Mouse (Mus musculus) kidney, postnatal 14 days (tissue): ENCODE measurements at regions not wholly inside any gene's neighbourhood (a gene's known extent, or its start where the extent isn't known, plus 50 kb on each side); places are given as distances from the start of the nearest gene placed in this dataset.

Experiments
- DNase-seq: peaks from one replicate; pipeline ENCODE4 v3.0.0; 2022; ENCODE audit warnings: mixed read lengths

GRCm38 (mm10) chr9:82484341-82484740, 345.0 kb upstream of the Irak1bp1 start:
- no peak for DNase-seq

DNA sequence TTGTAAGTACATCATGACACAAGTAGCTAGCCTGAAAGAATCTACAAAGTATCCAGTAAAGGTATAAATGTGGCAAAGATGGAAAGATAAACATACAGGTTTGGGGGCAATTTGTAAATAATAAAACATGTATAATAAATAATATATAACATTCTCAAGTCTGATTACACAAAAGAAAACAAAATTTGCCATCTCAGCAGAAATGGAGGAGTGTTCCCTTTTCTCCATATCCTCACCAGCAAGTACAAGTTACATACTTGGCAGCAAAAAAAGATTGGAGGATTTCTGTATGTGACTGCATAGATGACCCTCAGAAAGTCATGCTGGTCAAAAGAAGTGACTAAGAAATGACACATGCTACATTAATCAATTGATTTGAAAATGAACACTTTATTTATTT, 335.9 kb upstream of the Irak1bp1 start:
- DNase-seq = no peak

DNA sequence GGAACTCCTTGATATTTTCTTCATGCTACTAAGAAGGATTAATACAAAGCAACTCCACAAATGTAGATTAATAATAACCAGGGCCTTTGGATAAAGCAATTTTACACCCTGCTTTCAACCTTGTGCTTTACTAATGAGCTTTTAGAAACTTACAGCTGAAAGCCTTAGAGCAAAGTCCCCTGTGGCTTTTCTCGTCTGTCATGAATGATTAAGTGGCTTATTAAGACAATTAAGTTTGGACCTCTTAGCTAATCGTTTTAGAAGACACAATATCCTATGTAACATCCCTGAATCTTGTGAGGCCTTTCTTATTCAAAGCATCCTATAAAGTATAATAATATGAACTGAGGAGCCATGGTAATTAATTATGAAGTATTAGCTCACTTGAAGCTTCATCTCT, 319.3 kb upstream of the Irak1bp1 start:
- DNase-seq = no peak

DNA sequence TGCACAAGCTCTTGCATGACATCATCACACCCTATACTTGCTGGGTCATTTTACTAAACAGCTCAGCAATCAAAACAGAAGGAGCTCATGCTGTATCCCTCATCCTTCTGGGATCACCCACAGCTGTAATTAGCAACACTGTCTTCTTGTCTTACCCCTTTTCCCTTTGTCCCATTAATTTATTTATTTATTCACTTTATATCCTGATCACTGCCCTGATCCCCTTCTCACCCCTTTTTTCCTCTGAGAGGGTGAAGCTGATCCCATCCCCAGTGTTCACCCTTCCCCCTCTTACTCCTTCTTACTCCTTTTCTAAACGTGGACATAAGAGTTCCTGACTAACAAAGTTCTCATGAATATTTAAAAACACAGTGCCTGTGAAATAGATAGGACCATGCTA, 310.3 kb upstream of the Irak1bp1 start:
- no peak for DNase-seq

- DNase-seq = no peak
These were observed 301.4 kb upstream of the Irak1bp1 start for GRCm38 (mm10) chr9:82527867-82528385.

DNA sequence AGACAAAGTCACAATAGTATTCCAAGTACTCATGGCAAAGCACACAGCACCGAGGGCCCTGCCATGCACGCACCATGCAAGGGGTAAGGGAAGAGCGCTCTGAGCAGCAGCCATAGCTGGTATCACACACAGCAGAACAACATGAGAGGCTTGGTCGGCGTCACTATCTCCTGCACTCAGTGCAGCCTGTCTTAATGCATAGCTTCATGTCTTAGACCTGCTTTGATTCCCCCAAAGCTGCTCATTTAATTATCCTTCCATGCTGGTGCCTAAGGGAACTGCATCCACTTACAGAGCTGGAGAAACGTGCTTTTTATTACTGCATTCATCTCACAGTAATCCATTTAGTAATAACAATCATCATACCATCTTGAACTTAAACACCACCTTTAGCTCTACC, 276.6 kb upstream of the Irak1bp1 start:
- DNase-seq = no peak

- DNase-seq = no peak
These were observed 276.1 kb upstream of the Irak1bp1 start for GRCm38 (mm10) chr9:82553213-82553612.

- no peak for DNase-seq
These were observed 266.5 kb upstream of the Irak1bp1 start for GRCm38 (mm10) chr9:82562551-82563465.

DNA sequence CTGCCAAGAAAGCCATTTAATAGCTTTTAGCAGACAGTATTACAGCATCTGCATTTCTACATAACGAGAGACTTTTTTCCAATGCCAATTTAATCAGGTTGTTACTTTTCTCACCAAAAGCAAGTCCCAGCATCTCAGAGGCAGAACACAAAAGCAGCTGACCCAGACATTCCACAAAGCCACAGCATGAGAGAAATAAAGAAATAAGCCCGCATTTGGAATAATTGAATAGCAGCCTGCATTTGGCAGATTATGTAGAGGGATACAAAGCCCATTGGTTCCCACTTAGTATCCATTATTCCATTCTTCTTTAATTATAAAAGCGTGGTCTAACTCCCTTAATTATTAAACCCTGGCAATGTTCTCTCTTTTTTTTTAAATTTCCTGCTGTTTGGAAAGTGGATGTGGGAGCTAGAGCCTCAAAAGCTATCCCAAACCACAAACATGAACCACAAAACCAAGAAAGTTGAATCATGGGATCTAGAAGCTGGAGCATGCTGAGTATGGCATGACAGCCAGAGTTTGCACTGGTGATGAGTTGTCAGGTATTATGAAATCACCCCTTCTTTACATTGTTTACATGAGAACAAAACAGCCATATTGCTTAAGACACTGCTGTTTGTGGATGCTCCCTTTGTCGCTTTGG, 247.8 kb upstream of the Irak1bp1 start:
- no peak for DNase-seq

GRCm38 (mm10) chr9:82609111-82609510, 220.2 kb upstream of the Irak1bp1 start:
- DNase-seq = no peak

- DNase-seq = no peak
These were observed 219.4 kb upstream of the Irak1bp1 start for GRCm38 (mm10) chr9:82609946-82610345.

DNA sequence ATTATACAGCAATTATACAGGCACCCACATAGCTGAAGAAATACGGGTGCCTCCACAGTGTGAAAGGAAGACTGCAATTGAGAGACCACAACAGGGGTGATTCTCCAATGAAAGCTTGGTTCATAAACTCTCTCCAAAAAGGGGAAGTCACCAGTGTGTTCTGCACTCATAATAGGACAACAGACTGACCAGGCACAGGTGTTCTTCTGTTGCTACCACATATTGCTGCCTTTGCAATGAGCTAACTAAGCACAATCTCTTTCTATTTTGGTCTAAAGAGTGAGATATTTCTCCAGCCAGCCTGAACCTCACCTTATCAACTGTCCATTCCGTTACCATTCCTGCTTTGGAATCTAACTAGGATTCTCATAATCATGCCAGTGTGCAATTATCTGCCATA, 216.8 kb upstream of the Irak1bp1 start:
- DNase-seq = no peak

DNA sequence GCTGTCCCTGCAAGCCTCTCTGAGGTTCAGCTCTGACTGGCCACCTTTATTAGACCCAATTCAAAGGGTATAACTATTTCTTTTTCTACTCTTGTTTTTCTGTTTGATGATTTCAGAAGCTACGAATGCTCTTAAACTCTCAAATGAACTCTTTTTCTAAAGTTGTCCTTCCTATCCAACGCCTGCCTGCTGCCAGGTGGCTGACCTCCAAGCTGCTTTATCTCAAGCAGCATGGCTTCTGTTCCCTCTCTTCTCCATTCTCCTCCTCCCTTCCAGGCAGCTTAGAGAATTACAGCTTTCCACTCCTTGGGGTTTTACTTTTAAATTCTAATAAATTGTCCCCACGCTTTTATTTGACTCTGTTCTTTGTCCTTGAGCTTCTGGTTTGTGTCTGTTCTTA, 196.9 kb upstream of the Irak1bp1 start:
- DNase-seq = no peak

- DNase-seq = no peak
These were observed 189.1 kb upstream of the Irak1bp1 start for GRCm38 (mm10) chr9:82640277-82640676.

- no peak for DNase-seq
These were observed 185.4 kb upstream of the Irak1bp1 start for GRCm38 (mm10) chr9:82643900-82644299.

- peak; percentile 10 for DNase-seq
These were observed 173.8 kb upstream of the Irak1bp1 start for GRCm38 (mm10) chr9:82655511-82655910.

DNA sequence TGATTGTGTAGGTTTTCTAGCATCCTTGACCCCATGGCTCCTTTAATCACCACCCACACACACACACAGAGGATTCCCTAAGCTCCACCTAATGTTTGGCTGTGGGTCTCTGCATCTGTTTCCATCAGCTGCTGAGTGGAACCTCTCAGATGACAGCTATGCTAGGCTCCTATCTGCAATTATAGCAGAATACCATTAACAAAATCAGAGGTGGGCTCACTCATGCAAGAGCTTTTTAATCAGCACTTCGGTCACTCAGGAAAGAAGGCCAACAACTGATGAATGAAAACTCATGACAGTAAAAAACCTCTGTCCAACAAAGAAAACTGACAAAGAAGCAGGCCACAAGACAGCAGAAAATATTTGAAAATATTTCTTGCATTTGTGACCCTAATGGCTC, 147.1 kb upstream of the Irak1bp1 start:
- no peak for DNase-seq

- no peak for DNase-seq
These were observed 119.8 kb upstream of the Irak1bp1 start for GRCm38 (mm10) chr9:82709411-82709983.

DNA sequence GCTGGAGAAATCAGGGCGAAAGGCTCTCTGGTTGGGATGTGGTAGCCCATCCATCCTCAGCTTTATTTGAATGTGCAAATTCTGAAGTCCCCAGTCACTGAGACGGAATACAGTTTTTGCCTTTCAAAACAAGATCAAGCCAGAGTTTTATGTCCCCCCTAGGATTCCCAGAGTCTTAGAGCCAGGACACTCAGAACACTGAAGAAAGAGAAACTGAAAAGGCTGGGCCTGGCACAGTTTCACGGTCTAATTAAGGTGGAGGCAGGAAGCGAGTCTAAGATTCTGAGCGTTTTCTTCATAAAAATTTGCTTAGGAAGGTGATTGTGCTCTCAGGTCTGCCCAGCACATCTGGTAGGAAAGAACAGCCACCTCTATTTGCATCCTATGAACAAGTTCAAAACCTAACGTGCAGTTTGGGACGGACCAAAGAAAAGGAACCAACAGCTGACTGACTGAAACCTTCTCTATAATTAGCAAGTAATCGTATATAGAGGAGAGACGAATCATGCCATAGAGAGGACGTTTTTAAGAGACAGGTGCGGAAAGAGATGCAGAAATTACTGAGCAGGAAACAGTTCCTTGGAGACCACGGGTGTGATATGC, 119.2 kb upstream of the Irak1bp1 start:
- no peak for DNase-seq

GRCm38 (mm10) chr9:82710945-82711516, 118.3 kb upstream of the Irak1bp1 start:
- no peak for DNase-seq

- DNase-seq = no peak
These were observed 116.3 kb upstream of the Irak1bp1 start for GRCm38 (mm10) chr9:82712769-82713733.

- DNase-seq = no peak
These were observed 100.7 kb upstream of the Irak1bp1 start for GRCm38 (mm10) chr9:82728652-82729051.
